Mouse (Mus musculus): ENCODE results near the gene Blcap. TPM values are rescaled to one million over a fixed set of nuclear protein-coding genes. Genes with fewer than 3 reads are reported as not detected.

Gene Blcap
- total RNA-seq, 2 experiments from 2014 or later = 1.7 to 3.2 TPM

GRCm38 (mm10) chr2:157561165-157561836 lies 9.8 kb downstream of the Blcap start:
- no peak for ATAC-seq (replicated peaks; ENCODE audit: low FRiP score, poor library complexity, severe bottlenecking)

DNA sequence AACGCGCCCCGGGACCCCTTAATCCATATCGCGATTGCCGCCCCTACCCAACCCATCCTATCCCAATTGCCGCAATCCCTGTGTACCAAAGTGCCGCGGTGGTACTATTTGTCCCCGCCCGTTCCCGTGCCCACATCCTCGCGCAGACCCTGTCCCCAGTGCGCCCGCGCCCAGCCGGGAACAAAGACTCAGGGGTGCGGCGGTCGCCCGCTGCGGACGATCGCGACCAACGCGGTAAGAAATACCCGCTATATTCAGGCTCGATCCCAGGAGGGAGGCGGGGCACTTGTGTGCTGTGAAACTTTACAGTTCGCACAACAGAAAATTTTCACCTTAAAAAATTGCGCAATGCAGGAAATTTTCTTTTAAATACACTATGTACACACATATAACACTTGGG lies 10.8 kb downstream of the Blcap start:
- no peak for ATAC-seq (replicated peaks; ENCODE audit: low FRiP score, poor library complexity, severe bottlenecking)

GRCm38 (mm10) chr2:157559858-157560257 lies 11.2 kb downstream of the Blcap start, which contains the start of gene Nnat:
Gene Nnat, plus strand, starts transcription at chr2:157560078.
- ATAC-seq (replicated peaks; ENCODE audit: low FRiP score, poor library complexity, severe bottlenecking) = no peak

GRCm38 (mm10) chr2:157559440-157559839 lies 11.6 kb downstream of the Blcap start:
- no peak for ATAC-seq (replicated peaks; ENCODE audit: low FRiP score, poor library complexity, severe bottlenecking)

DNA sequence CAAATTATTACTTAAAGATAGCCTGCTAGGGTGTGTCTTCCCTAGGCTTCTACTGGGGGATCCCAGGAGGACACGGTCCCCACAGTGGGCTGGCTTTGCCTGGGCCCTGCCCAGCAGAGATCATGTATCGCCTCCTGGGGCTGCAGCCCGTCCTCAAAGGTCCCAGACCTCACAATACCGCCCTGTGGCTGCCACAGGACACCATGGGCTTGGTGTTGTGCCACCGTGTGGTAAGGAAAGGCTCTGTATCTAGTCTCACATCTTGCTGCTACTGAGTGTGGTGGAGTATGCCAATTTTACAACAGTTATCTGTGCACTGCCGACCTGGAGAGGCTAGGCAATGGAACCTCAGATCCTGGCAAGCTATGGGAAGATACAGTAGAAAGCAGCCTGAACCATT lies 12.6 kb downstream of the Blcap start:
- ATAC-seq (replicated peaks; ENCODE audit: low FRiP score, poor library complexity, severe bottlenecking) = no peak

DNA sequence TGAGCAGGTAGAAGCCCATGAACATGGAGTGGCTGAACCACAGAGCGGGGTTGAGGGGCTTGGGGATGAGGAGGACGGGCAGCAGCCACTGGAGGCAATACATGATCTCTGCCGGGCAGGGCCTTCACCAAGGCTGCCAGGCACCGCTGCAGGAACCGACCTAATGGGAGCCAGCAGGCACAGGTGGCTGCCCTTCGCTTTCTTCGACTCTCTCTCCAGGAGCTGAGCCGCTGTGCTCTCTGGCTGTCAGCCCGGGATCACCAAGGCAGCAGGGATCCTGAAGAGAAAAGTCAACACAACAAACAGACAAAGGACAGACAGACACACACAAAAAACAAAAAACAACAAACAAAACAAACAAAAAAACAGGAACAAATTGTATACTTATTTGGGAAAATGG lies 13.0 kb downstream of the Blcap start:
- ATAC-seq (replicated peaks; ENCODE audit: low FRiP score, poor library complexity, severe bottlenecking) = no peak

- no peak for ATAC-seq (replicated peaks; ENCODE audit: low FRiP score, poor library complexity, severe bottlenecking)
Measured at GRCm38 (mm10) chr2:157556074-157556698, 14.9 kb downstream of the Blcap start.

GRCm38 (mm10) chr2:157552158-157552886 lies 18.8 kb downstream of the Blcap start:
- no peak for ATAC-seq (replicated peaks; ENCODE audit: low FRiP score, poor library complexity, severe bottlenecking)

GRCm38 (mm10) chr2:157550292-157550691 lies 20.8 kb downstream of the Blcap start:
- no peak for ATAC-seq (replicated peaks; ENCODE audit: low FRiP score, poor library complexity, severe bottlenecking)

DNA sequence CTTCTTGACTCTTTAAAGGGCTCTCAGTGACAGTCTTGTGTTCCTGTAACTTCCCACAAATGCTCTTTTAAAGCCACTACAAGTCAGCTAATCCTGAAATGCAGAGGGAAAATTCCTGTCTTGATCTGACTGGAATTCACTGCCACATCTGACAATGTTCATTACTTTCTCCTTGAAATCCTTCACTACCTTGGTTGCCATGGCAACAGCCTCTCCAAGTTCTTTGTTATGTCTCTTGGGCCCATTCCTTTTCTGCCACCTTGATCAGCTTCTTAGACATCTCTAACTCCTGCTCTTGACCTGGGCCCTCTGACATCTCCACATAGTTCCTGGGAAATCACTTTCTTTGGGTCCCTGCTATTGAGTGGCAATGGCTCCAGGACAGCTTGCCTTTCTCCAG lies 24.4 kb downstream of the Blcap start:
- no peak for ATAC-seq (replicated peaks; ENCODE audit: low FRiP score, poor library complexity, severe bottlenecking)

DNA sequence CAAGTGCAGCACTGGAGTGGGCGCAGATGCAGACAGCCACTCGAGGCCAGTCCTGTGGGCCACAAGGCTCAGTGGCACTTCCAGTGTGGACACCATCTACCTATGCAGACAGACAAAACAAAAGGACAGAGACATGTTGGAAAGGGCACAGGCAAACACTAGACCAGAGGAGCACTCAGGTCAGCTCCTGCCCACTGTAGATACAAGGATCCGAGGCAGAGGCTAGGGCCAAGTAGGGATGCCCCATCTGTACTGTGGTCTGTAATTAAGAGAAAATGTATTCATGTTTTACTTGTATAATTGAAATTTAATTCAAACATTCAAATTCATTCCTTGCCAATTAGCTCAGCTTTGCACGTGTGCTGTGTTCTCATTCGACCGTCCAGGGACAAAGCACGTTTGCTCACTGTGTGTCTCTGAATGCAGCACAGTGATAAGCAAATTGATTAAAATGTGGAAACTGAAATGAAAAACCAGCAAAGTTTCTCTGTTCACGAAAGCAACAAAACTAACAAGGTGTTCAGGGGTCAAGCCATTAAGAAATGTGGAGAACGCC lies 26.7 kb downstream of the Blcap start:
- no peak for ATAC-seq (replicated peaks; ENCODE audit: low FRiP score, poor library complexity, severe bottlenecking)

DNA sequence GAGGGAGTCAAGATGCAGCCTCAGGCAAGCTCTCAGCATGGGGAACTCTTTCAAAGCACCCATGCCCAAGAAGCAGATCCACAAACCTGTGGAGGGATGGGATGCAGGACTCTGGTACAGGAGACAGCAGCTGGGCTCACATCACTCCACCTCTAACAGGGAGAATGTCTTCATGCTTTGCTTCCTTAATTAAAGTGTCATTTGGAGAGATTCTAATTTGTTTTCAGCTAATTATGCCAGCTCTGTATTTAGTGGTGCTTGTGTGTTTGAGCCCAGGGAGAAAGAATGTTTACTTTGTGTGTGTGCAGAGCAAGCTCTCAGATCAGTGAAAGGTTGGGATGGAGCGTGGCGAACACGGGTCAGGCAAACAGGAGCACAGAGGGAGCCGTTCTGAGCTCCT lies 28.7 kb downstream of the Blcap start:
- ATAC-seq (replicated peaks; ENCODE audit: low FRiP score, poor library complexity, severe bottlenecking) = no peak

DNA sequence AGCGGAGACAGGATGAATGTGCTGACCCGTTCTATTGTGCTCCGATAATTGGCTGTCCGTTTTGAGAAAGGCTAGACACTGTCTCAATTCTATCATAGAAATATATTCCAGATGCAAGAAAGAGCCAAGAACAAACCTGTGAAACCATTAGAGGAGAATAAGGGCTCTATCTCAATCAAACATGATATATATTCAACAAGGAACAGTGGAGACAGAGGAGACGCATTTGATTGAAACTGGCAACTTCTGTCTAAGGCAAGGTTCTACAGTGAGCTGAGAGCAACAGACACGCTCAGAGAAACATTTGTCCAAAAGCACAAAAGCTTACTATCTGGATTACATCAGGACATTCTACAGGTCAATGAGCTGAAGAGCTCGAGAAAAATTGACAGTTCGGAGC lies 29.4 kb downstream of the Blcap start:
- ATAC-seq (replicated peaks; ENCODE audit: low FRiP score, poor library complexity, severe bottlenecking) = no peak

DNA sequence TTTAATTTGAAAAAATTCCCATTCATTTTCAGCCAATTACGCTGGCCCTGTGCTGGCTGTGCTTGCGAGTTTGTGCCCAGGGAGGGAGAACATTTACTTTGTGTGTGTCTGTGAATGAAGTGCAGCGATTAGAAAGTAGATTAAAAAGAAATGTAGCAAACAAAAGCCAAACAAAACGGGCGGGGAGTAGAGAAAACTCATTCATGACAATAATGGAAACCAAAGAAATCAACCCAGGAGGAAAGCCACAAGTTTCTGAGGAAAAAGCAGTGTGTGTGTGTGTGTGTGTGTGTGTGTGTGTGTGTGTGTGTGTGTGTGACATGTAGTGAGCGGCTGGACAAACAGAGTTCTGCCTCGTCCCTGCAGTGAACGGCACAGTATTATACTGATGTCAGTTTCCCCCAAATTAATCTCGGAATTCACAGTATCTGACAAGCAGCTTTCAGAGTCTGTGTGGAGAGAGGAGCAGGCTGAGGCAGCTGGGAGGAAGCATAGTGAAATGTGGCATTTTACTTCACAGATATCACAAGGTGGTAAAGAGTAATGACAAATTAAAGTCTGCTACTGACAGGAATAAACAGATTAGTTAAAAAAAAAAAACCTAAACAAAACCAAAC lies 30.0 kb downstream of the Blcap start:
- no peak for ATAC-seq (replicated peaks; ENCODE audit: low FRiP score, poor library complexity, severe bottlenecking)

DNA sequence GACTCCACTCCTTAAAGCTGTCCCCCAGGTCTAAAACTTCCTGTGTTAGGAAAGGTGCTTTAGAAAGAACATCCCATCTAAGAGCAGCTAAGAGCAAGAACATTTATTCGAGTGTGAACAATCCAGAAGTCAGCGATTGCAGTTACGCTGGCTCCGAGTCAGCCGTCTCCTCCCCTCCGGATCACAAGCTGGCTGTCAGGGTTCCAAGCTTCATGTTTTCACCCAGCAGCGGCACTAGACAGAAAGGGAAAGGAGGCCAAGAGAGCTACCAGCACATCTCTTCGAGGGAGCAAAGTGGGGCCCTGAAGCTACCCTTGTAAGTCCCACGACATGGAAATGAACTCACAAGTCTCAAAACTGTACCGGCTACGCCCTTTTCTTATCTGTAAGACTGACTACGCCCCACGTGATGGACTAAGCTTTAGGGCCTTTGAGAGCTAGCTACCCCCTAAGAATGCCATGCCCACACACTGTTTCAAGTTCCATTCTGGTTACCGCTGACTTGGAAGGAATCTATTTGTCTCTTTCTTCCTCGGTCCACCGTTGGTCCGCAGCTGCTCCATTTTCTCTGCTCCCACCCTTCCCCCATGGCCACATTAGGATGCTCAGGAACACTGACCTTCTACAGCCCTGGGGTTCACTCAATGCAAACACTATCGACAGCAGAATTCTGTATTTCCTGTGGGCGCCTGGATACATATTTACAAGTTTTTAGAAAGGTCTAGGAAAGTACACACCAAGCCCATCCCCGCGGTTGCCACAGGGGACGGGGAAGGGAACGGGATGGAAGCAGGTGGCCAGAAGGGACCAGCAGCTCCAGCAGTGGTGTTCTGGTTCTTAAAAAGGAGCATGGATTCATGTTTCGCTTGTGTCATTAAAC lies 30.8 kb downstream of the Blcap start:
- ATAC-seq (replicated peaks; ENCODE audit: low FRiP score, poor library complexity, severe bottlenecking) = no peak

- ATAC-seq (replicated peaks; ENCODE audit: low FRiP score, poor library complexity, severe bottlenecking) = no peak
Measured at GRCm38 (mm10) chr2:157537118-157537517, 34.0 kb downstream of the Blcap start.

GRCm38 (mm10) chr2:157536476-157537081 lies 34.5 kb downstream of the Blcap start:
- ATAC-seq (replicated peaks; ENCODE audit: low FRiP score, poor library complexity, severe bottlenecking) = no peak

GRCm38 (mm10) chr2:157534163-157534562 lies 36.9 kb downstream of the Blcap start:
- ATAC-seq (replicated peaks; ENCODE audit: low FRiP score, poor library complexity, severe bottlenecking) = no peak

Data from erythroid progenitor cell, adult 5-6 weeks (primary cell).